Mouse (Mus musculus): Measurements from ENCODE around the gene Iqsec3. TPM values are rescaled to one million over a fixed set of nuclear protein-coding genes. Genes with fewer than 3 reads are reported as not detected.

Iqsec3 gene
- total RNA-seq, 2 experiments from 2014 or later = 81.2 to 83.8 TPM

Small RNAs within 50 kb of the gene (microRNA-seq; reads per million reads assigned to microRNA genes)
- 0 reads per million in 2 experiments for gene Gm24855

Other genes starting within 250 kb of the Iqsec3 start
- gene Usp18, start 227.8 kb downstream of the Iqsec3 start, total RNA-seq (2021) = not detected
- 10 to 100 TPM; 10.2 to 17.0 TPM for gene Slc6a13, start 173.5 kb downstream of the Iqsec3 start, total RNA-seq (2021)
- 1 to 10 TPM; 2.1 to 4.3 TPM for gene Slc6a12, start 130.6 kb downstream of the Iqsec3 start, total RNA-seq (2021)
- gene A2m, start 161.7 kb upstream of the Iqsec3 start, total RNA-seq (2021) = 1 to 10 TPM; 5.6 to 6.1 TPM